Mouse (Mus musculus) megakaryocyte, embryonic 14.5 days (primary cell): ENCODE measurements at regions not wholly inside any gene's neighbourhood (a gene's known extent, or its start where the extent isn't known, plus 50 kb on each side); places are given as distances from the start of the nearest gene placed in this dataset.

Experiments
- FLI1 ChIP-seq: IDR thresholded peaks from 2 replicates; pipeline ENCODE4 v1.6.1; 2012; ENCODE audit warnings: low read length, inconsistent platforms, mixed read lengths
- GATA1 ChIP-seq: IDR thresholded peaks from 3 replicates; pipeline ENCODE4 v1.6.1; 2012; ENCODE audit warnings: mixed read lengths, low read length, inconsistent platforms, borderline replicate concordance

DNA sequence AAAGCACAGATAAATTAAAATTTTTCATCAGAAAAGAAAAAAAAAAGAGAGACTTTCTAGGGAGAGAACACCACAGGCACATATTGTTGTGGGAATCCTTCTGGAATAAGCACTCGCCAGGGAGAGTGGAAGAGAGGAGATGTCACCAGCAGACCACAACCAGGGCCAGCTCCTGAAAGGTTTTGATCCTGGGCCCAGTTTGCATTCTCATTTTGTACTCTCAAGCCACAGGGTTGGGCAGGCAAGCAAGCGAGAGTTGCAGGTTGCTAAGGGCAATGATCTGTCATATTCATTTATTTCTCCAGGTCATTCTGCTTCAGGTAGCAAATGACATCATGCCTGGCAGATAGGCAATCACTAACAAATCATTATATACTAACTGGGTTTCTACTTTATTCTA, 52.9 kb upstream of the Slc1a1 start:
- TF ChIP-seq GATA1 (no peak), FLI1 (no peak)
